Mouse (Mus musculus): Measurements from ENCODE around the gene Thap2. TPM values are rescaled to one million over a fixed set of nuclear protein-coding genes. Genes with fewer than 3 reads are reported as not detected.

The Thap2 gene
- total RNA-seq (2021): 10 to 100 TPM; 10.3 to 11.1 TPM
- long read RNA-seq, experiment 1, full-length matches to known transcripts: 5 of 7 reads
- long read RNA-seq, experiment 1, partial matches to known transcripts: 0 of 7 reads
- long read RNA-seq, experiment 1, other reads (novel, unspliced or antisense): 2 of 7 reads
- long read RNA-seq, experiment 2, full-length matches to known transcripts: 2 of 5 reads
- long read RNA-seq, experiment 2, partial matches to known transcripts: 0 of 5 reads
- long read RNA-seq, experiment 2, other reads (novel, unspliced or antisense): 3 of 5 reads

DNA sequence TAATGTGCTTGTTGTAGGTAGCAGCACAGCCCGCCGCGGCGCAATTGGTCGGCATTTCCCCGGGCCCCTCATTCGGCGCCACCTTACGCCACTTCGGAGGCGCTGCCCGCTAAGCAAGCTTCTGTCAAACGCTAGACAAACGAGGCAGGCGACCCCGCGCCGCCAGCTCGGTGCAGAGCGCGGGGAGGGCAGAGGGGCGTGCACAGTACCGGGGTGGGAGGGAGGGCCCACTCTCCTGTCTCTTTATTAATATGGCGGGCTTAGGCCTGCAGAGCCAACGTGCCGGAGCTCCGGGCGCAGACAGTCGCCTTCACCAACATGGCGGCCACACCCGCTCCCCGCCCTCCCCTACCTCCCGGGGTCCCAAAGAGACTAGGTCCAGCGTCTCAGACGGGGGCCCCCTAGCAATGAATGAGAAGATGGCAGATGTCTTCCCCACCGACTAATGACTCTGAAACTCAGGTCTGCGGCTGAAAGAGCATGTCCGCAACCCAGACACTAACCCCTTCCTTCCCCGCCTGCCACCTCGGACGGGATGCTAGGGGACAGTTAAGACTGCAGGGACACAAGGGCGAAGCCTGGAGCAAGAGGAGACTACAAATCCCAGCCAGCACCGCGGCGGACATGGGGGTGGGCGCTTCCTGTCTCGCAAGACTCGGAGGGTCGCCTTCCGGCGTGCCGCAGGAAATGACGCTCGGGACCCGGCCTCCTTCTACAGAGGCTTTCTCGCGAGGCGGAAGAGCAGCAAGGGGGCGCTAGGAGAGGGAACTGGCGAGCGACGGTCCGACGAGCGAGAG, at the start of gene Thap2, which contains the start of gene Zfc3h1:
Gene Thap2, minus strand, starts transcription at position 223 of the 797 bp plus-strand sequence.
Gene Zfc3h1, plus strand, starts transcription at position 739 of the 797 bp plus-strand sequence.
- intact Hi-C loops (cut with DNase I): loop anchor here (2.0 kb wide), 2 partner anchors 22 to 70 kb away; partner anchors contain the start of genes Rab21 and Tmem19
- peak; percentile 97 for DNase-seq

DNA sequence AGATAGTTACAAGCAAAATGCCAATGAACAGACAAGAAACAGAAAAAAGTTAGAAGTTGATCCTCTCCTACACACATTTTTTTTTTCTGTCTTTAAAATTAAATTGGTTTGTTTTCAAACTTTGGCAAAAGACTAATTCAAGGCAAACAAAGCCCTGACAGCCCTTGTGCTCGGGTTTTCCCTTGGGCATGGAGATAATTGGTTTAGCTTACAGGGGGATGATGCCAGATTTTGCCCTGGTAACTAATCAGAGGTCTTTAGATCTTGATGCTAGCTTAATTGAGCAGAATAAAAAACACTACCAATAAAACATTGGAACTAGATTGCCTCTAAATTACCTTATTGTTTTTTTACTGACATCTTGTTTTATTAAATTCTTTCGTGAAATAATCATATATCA, 41.1 kb upstream of the Thap2 start:
- intact Hi-C loops (cut with DNase I): no loop called here
- DNase-seq: no peak

DNA sequence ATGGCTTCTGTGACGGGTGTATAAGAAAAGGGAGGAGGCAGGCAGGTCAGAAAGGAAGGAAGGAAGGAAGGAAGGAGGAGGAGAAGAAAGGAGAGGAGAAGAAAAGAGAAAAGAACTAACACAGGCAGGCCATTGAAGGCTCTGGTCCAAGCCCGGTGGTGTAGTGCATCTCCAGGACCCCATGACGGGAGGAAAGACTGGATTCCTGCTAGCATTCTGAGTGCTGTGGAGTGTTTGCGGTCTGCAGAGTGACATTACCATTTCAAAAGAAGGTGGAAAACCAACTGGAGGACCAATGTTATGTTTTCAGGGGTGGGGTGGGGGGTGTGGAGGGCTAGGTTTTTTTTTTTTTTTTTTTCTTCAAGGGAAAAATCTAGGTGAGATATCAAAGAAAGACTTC, 37.7 kb upstream of the Thap2 start:
- intact Hi-C loops (cut with DNase I): no loop called here
- no peak for DNase-seq

DNA sequence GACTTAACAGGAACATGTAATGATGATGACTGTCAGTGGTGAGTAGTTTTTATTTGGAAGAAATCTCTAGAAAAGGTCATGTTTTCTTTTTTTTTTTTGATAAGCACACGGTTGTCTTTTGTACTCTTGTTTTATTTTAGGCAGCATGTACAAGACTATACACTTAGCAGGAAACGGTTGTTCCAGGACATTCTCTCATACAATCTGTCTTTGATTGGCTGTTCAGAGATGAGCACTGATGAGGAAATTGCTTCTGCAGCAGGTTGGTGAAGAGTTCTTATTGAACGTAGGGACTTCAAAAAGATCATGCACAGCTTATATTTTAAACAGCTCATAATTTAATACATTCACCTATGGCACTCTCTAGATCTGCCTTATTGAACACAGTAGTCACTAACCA, 29.8 kb upstream of the Thap2 start:
- DNase-seq: no peak
- intact Hi-C loops (cut with DNase I): no loop called here

DNA sequence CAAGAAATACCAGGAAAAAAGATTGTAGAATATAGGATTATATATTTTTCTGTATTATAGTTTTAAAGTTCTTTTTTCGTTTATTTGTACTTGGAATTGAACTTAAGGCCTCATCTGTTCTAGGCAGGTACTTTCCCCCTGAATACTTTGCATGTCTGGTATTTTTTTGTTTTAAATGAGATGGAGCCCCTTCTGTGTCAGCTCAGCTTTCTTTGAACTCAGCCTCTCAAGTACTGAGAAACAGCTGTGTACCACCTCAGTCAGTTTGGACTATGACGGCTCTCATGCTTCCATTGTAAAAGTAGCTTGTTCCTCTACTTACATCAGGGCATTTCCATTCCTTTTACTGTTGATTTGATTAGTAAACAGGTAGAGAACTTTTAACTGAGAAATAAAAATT, 29.3 kb upstream of the Thap2 start:
- DNase-seq: no peak
- intact Hi-C loops (cut with DNase I): no loop called here

DNA sequence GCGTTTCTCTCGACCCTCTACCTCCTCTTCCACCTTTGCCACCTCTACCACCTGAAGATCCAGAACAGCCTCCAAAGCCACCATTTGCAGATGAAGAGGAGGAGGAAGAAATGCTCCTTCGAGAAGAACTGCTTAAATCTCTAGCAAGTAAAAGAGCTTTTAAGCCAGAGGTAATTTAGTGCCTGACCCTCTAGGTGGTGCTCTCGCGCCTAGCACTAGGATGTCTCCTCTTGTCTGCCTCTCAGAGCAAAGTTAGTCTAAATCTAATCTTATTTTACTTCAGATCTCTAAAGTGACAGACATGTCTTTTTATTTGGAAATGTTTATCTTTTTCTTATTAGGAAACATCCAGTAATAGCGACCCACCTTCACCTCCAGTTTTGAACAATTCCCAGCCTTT, 22.1 kb upstream of the Thap2 start:
- intact Hi-C loops (cut with DNase I): loop anchor here (2.0 kb wide), 1 partner anchor 210 kb away; no protein-coding TSS in a partner anchor
- DNase-seq: peak; percentile 58 to 61

DNA sequence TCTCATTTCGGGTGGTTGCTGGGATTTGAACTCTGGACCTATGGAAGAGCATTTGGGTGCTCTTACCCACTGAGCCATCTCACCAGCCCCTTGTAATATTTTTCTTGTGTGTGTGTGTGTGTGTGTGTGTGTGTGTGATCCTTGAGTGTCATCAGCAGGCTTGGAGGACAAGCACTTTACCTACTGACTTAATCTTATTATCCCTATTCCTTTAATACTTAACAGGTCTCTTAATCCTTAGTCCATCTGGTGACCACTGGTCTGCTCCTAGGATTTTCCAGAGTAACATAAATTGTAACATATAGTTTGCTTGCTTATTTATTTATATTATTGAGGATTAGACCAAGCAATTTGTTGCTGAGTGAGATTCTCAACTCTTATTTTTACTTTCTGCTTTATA, 7.7 kb upstream of the Thap2 start:
- no peak for DNase-seq
- intact Hi-C loops (cut with DNase I): no loop called here

DNA sequence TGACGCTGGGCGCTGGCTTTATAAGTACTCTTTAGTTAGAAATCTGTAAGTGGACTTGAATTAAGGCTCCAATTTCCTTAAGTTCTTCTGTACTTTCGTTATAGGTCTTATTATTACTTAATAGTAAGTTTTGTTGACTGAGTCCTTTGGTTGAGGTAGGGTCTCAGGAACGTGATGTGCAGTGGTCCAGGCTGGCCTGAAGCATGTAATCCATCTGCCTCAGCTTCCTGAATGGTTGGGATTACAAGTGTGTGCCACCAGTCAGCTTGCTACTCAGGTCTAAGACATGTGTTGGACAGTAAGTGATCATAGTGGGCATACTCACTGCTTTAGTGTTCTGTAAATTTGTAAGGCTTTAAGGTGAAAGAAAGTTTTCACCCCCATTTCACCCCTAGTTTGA, 6.8 kb upstream of the Thap2 start:
- DNase-seq: no peak
- intact Hi-C loops (cut with DNase I): no loop called here

DNA sequence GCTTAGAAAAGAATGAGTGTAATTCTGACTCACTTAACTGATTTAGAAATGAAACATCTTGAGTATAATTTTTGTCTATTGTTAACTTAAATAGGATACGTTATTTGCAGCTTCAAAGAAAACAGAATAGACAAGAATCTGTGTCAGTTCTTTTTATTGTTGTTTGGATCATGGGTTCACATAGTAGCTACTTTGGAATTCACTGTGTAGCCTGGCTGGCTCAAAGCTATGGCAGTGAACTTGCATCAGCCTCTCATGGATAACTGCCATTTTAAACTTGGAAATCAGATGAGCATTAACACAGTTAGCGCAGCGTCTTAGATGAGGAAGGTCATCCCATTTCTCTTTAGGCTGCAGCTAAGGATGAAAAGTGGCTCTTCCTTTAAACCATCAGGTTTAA, 3.6 kb upstream of the Thap2 start:
- intact Hi-C loops (cut with DNase I): no loop called here
- DNase-seq: no peak

DNA sequence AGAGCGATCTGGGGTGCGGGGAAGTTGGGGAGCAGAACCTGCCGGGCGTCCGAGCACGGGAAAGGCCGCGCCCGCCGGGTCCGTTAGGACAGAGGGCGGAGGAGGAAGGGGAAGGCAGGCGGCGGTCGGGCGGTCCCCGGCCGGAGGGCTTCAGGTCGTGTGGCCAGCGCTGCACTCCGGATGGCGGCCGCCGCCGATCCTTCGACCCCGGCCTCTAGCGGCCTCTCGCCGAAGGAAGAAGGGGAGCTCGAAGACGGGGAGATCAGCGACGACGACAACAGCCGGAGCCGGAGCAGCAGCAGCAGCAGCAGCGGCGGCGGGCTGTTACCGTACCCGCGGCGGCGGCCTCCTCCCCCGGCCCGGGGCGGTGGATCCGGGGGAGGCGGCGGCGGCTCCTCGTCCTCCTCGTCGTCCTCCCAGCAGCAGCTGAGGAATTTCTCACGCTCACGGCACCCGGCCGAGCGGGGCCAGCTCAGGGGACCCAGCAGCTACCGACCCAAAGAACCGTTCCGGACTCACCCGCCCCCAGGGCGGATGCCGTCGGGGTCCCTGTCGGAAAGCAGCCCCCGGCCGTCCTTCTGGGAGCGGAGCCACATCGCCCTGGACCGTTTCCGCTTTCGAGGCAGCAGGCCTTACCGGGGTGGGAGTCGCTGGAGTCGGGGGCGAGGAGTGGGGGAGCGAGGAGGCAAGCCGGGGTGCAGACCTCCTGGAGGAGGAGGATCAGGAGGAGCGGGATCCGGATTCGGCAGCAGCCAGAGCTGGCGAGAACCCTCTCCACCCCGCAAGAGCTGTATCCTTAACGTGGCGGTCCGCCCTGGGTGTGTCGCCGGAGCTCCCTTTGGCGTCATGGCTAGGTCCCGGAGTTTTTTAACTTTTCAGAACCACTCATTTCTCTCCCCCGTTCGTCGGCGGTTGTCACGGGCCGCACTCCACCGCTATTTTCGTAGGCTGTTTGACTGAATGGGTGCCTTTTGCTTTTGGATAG, 1.1 kb upstream of the Thap2 start:
- intact Hi-C loops (cut with DNase I): loop anchor here (2.0 kb wide), 2 partner anchors 23 to 71 kb away; partner anchors contain the start of genes Rab21 and Tmem19

DNA sequence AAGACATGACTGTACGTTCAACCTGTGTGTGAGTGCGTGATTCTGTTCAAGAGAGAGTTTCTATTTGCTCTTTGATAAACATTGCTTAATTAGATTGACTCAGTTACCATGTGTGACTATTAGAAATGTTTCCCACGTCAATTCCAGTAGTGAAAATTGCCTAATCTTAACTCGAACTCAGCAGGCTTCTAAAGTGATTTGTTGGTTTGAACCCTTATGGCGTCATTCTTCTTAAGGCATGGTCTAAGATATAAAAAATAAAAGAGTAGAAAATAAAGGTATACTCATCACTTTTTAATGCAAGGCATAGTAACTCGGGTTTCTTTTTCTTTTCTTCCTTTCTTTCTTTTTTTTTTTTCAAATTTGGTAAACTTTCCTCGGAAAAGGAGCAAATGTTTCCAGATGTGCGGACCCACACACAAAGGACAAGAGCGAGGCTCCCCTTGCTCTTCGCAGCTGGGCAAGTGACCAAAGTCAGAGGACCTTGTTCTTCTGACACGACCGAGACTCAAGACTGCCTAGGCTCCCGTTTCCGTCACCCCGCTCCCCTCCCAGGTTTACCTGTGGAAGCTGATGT, 511 bp downstream of the Thap2 start:
- DNase-seq: no peak
- intact Hi-C loops (cut with DNase I): loop anchor here (2.0 kb wide), 2 partner anchors 21 to 69 kb away; partner anchors contain the start of genes Rab21 and Tmem19

More for the DNA sequence above, 1.1 kb upstream of the Thap2 start:
- DNase-seq: peak; percentile 66 to 69

DNA sequence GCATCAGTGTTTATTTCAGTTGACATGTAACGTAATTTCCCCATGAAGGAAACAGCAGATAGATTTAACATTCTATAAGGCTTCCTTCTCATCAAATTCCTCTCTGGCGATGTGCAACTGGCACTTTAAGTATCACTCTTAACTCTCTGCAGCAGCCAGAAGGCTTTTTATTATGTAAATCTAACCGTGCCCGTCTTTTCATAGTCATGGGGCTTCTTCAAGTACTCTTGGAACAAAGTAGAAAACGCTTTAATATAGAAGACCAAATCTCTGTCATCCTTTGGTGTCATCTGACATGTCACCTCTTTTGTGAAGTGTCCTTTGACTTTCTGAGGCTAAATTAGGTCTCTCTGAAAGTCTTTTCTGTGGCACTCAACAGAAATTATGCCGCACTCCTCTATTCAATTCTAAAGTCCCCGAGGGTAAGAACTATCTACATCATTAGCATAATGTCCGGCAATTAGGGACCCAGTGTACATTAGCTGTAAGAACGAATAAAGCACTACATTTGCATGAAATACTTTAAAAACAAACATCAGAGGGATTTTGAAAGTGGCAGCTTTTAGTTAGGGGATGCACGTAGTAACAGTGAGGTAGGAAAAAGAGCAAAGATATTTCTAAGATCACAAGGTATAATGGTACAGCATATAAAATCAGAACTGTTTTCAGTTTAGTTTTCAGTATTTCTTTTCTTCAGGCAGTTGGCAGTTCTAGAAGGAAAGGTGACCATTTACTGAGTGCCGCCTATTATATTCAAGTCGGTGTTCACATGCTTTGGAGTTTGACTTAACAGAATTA, 1.2 kb downstream of the Thap2 start:
- intact Hi-C loops (cut with DNase I): no loop called here
- no peak for DNase-seq

DNA sequence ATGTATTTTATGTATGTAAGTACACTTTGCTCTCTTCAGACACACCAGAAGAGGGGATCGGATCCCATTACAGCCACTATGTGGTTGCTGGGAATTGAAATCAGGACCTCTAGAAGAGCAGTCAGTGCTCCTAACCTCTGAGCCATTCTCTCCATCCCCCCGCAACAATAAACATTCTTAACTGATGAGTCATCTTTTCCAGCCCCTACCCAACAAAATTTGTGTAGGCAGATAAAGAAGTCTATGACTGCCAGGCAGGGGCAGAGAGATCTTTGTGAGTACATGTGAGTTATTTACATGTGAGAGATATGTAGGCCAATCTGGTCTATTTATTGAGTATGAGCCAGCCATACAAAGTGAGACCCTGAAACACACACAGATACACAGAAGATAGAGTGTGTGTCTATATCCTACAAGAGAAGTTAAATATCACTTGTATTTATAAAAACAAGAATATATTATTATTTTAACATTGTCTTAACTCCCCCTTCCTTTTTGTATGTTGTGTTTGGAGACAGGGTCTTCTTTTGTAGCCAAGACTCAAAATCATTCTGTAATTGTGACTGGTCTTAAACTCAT, 2.6 kb downstream of the Thap2 start:
- intact Hi-C loops (cut with DNase I): no loop called here
- no peak for DNase-seq

DNA sequence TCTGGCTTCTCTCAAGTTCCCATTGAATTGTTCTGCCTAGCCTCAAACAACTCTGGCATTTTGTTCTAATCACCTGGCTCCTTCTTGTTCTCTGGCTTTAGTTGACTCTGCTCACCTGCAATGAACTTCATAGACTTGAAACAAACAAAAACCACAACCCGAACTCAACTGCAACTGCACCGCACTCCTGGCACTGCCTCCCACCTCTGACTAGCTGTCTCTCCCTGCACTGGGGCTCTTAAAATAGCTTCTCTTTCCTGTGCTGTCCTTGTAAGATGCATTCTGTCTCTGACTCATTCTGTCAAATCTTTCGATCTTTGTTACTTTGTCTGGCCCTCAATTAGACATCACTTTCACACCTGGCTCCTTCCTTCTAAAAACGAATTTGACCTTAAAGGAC, 21.1 kb downstream of the Thap2 start:
- intact Hi-C loops (cut with DNase I): loop anchor here (2.0 kb wide), 1 partner anchor 22 kb away; the partner anchor contains the start of genes Thap2 and Zfc3h1

DNA sequence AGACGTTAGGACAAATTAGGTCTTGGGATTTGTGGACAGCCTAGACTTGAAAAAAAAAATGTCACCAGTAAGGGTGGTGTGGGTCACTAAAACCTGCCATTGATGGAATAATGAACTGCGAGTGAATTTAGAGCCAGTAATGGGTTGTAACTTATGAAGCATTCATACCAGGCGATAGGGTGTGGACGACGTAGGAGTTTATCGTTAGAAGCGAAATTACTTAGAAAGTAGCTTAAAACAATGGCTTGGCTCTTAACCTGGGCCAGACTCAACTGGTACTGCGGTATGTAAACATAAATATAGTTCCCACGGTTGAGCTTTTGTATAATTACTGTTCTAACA, 21.6 kb downstream of the Thap2 start:
- intact Hi-C loops (cut with DNase I): loop anchor here (2.0 kb wide), 1 partner anchor 22 kb away; the partner anchor contains the start of genes Thap2 and Zfc3h1
- no peak for DNase-seq

More for the DNA sequence above, 21.1 kb downstream of the Thap2 start:
- DNase-seq: no peak

DNA sequence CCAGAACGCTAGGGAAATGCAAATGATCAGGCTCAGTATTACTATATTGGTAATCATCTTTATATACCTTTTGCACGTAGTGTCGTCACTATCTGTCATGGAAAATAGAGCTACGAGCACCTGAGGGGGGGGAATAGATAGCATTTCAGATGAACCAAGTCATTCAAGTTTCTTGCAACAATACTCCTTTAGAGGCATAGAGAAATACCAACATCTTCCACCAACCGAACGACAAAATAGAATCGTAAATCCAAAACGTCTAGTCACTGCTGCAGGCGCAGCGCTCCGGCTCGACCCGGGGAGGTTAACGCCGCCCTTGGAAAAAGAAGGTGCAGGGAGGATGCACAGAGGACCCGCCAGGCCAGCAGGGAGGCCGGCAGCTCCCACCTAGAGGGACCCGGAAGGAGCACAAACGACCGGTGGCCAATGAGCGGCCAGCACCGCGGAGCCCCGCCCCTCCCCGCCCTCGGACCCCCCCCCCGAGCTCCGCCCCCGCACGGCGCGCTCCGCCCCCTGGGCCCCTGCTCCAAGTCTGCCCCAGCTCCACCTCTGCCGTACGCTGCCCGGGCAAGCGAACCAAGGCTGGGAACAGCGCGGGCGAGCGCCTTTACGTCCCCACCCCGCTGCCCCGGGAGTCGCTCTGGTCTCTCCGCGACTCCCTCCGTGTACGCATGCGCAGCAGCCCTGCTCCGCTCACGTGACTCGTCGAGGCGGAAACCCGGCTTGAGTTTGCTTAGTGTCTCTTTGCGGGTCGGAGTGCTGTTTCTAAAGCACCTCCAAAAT, 22.2 kb downstream of the Thap2 start, which contains the start of gene Tmem19:
Gene Tmem19, minus strand, starts transcription at position 662 of the 783 bp plus-strand sequence.
- intact Hi-C loops (cut with DNase I): loop anchor here (1.0 to 2.0 kb wide), 2 partner anchors 23 to 47 kb away; partner anchors contain the start of genes Rab21, Thap2 and Zfc3h1

DNA sequence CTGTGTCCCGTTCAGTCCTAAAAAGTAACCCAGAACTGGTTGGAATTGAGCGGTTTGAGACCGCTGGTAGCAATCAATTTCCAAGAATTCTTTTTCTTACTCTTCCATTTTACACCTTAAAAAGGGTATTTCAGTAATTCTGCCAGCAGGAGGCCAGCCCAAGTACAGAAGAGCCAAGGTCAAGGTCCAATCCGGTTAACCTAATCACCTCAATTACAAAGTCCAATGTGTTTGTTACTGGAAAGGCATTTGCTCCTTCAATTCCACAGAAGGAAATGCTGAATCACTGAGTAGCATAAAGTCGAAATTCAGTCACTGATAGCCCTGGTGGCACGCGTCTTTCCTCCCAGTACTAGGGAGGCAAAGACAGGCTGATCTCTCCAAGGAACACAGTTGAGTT, 25.2 kb downstream of the Thap2 start:
- no peak for DNase-seq
- intact Hi-C loops (cut with DNase I): no loop called here

More for the DNA sequence above, 22.2 kb downstream of the Thap2 start, which contains the start of gene Tmem19:
- peak; percentile 97 to 98 for DNase-seq
